Mouse (Mus musculus): ENCODE measurements around the gene Tmem185b.

- TF ChIP-seq POLR2A (IDR thresholded peaks at IDR 0.05; ENCODE audit: insufficient read depth, low read depth, low read length): no peak
- TF ChIP-seq CTCF (IDR thresholded peaks at IDR 0.05; ENCODE audit: insufficient read depth, low read depth, low read length): no peak
These were observed 2.6 kb upstream of the Tmem185b start for GRCm38 (mm10) chr1:119523369-119523768.

All from olfactory bulb, adult 2 months (tissue).